Mouse (Mus musculus): ENCODE data around the gene Klk6.

Klk6 gene

DNA sequence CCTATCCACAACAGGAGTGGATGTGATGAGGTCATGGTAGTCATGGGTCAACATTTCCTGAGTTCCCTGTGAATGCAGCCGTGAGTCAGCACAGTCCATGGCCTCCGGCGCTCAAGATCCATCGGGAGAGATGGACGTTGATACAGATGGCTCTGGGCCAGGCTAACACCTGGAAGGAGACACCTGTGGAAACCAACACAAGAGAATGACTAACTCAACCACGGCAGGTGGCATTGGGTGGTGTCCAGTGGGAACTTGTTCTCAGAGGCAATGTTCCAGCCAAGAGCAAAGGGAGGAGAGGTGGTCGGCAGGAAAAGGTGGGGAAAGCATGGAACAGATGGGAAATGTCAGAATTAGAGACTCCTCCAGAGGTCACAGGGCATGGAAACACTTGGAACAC, 2.7 kb upstream of the Klk6 start:
- DNase-seq (ENCODE audit: low read depth, low spot score): no peak

DNA sequence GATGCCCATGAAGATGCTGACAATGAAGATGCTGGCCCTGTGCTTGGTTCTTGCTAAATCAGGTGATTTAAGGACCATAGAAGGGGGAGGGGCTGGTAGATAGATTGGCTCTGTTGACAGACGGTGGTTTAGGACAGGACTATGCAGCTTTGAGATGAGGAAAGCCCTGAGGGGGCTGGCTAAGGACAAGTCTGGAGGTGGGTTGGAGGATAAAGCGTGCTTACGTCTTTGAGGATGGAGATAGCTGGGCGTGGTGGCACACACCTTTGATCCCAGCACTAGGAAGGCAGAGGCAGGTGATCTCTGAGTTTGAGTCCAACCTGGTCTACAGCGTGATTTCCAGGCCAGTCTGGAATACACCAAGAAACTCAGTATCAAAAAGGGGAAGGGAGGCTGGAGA, 1.8 kb downstream of the Klk6 start:
- DNase-seq (ENCODE audit: low read depth, low spot score): no peak

DNA sequence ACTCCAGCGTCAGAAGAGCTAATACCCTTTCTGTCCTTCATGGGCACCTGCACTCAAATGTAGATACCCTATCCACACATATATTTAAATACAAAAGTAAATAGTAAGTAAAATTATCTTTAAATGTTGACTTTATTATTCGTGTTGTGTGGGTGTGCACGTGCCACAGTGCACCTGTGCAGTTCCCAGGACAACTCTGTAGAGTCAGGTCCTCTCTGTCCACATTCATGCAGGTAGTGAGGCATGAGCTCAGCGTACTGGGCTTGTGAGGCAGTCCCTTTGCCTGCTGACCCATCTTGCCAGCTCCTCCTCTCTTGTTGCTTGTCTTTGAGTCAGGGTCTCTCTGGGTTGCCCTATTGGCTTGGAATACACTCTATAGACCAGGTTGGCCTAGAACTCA, 3.4 kb downstream of the Klk6 start:
- no peak for DNase-seq (ENCODE audit: low read depth, low spot score)

DNA sequence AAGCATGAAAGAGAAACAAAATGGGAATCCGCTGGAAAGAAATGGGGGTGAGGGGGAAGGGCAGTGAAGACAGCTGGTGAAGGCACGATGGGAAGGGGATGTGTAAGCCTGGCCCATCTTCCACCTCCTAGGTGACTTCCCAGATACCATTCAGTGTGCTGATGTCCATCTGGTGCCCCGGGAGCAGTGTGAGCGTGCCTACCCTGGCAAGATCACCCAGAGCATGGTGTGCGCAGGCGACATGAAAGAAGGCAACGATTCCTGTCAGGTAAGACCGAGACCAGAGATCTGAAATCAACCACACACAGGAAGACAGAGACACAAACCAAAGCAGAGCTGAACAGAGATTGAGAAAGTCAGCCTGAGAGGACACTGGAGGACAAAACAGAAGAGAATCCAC, 4.7 kb downstream of the Klk6 start:
- no peak for DNase-seq (ENCODE audit: low read depth, low spot score)

DNA sequence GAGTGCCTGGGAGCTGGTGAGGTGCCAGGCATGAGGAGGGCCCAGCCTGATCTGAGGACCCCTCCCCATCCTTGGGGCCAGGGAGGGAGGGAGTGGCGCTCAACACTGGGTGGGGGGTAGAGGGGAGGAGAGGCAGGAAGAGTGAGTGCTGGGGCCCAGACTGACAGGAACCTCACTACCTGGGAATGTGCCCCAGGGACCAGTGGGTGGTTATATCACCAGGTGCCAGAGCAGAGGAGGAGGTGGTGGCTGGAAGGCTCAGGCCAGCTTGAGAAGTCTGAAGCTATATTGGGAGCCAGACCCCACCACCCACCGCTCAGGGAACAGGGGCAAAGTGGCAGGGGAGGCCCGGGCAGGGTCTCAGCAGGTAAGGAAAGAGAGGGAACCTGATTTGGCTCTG, 17.4 kb downstream of the Klk6 start, which contains the start of gene Klk5:
Gene Klk5, plus strand, starts transcription at position 271 of the 400 bp plus-strand sequence.
- DNase-seq (ENCODE audit: low read depth, low spot score): no peak

DNA sequence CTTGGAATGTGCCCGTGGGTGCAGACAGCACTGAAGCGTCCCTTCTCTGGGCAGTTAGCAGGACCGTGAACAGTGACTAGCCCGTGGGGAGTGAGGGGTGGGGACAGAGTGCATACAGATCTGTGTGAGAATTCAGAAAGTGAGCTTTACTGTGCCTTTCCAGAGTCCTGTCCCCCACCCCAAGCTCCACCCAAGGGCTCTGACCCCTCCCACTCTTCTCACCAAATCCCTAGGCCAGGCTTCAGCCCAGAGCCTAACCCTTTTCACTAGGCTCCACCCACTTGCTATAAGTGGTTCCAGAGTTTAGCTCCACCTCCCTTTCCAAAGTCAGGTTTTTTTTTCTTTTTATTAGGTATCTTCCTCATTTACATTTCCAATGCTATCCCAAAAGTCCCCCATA, 19.5 kb downstream of the Klk6 start:
- DNase-seq (ENCODE audit: low read depth, low spot score): no peak

DNA sequence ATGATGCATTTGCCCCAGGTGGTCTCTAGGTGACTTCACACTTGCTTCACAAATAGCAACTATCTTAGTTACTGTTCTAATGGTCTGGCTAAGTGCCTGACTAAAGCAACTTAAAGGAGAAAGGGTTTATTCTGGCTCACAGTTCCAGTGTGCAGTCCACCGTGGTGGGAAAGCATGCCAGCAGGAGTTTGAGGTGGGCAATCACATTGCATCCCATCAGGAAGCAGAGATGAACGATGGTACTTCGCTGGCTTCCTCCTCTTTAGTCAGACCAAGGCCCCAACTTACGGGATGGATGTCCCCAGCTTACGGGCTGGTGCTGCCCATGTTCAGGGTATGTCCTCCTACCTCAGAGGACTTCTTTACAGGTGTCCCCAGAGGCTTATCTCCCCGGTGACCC, 27.3 kb downstream of the Klk6 start:
- DNase-seq (ENCODE audit: low read depth, low spot score): no peak

DNA sequence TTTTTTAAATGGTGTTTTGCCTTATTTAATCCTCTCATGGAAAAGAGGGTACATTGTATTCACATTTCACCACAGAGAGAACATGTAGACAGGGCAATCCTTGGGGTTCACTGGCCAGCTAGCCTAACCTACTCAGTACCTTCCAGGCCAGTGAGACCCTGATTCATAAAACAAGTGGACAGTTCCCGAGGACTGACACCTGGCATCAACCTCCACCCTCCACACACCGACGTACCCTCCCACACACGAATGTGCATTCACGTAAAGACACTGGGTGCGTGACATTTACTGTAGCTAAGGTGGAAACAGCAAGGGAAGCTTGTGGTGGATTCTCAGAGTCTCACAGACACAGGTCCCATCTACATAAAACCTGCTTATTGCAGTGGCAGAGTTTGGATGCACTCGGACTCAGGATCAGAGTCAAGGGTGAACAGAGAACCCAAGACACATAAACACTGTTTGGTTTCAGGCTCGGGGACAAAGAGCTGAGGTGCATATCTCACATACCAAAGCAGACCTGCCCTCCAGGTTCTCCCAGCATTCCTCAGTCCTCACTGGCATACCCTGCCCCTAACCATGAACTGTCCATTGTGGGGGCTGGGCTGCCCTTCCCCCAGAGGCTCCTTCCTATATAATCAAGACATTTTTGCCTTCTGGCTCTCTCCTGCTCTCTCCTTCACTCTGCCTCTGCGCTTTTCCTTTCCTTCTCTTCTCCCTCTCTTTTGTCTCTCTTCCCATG, 30.5 kb downstream of the Klk6 start:
- DNase-seq (ENCODE audit: low read depth, low spot score): no peak

DNA sequence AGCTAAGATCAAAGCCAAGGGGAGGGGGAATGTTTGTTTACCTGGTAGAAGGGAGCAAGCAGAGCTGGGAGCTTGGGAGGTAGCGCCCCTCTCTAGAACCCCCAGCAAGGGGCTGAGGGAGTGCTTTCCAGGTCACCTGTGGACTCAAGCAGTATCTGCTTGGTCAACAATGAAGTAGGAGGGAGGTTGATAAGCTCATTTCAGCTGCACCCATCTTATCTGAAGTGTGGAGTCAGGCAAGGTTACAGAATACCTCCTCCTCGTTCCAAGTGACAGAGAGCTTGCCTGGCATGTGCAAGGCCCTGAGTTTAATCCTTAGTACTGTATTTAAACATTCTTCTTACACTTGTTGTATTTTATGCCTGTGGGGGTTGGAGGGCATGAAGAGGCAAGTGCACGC, 31.4 kb downstream of the Klk6 start:
- DNase-seq (ENCODE audit: low read depth, low spot score): no peak

DNA sequence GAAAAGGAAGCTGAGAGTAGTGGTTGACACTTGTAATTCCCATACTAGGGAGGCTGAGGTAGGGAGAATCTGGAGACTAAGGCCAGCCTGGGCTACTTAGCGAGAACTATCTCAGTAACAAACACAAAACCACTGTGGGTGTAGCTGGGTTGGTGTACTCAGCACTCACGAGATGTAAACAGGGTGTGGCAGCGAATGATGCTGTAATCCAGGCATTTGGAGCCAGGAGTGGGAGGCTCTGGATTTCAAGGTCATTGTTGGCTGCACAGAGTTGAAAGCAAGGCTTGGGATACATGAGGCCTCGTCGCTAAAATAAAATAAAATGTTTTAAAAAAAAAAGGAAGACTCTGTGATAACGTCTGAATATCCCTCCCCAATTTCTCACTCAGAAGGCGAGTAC, 32.0 kb downstream of the Klk6 start:
- DNase-seq (ENCODE audit: low read depth, low spot score): no peak

DNA sequence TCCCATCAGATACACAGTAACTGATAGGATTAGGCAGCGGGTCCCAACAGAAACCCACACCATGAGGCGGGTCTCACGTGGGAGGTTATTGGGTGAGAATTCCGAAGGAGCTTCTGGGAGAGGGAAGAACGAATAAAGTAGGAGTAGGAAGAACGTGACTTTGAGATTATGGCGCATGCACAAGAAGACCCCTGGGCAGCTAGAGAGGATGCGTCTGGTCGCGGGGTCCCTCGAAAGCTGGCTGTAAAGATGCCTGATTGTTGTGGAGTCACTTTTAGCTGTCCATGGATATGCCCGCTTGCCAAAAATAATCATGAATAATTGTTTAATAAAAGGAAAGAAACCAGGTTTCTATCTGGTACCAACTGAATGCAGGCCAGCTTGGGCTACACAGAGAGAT, 33.2 kb downstream of the Klk6 start:
- no peak for DNase-seq (ENCODE audit: low read depth, low spot score)

DNA sequence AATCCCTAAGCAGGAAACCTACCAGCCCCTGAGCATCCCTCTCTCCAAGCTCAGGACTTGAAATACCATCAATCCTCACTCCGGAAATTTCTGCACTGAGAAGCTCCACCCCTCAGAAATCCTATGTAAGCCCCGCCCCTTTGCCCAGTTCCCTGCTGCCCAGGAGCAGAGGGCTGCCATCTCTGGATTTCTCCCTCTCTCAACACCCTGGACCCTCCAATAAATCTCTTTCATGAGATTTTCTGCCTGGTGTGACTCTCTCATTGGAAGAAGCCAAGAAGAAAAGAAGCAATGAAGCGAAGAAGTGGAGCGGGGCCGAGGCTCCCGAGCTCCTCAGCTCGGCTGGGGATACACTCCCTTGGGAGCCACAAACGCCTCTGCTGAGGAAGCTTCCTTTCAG, 36.1 kb downstream of the Klk6 start:
- no peak for DNase-seq (ENCODE audit: low read depth, low spot score)

DNA sequence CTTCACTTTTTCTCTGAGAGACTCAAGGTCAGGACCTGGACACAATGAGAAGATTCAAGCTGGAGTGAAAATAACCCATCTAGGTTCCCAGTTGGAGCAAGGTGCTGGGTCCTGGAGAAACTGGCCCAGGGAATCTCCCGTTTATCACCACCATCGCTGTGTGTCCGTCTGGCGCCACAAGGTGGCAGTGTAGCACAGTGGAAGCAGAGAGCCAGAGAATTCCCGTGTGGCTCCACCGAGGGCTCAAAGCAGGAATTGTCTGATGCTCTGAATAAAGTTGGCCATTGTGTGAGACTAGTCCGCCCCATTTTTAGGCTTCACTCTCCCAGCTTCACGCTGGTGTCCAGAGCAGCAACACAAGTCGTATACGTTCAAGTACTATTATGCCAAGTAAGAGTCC, 48.9 kb downstream of the Klk6 start:
- DNase-seq (ENCODE audit: low read depth, low spot score): no peak

DNA sequence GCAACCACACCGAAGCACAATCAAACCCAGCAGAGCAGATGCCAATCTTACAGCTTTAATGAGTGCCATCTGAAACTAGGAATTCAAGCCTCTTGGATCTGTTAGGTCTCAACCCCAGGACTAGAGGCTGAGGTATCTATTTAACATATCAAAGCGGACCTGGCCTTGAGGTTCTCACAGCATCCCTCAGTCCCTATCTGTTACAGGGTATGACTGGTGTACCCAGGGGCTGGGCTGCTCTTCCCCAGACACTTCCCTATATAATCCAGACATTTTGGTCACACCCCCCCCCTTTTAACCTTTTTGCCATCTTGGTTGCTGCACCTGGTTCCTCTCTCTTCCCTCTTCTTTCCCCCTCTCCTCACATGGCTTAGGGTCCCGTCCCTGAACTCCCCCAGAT, 49.4 kb downstream of the Klk6 start:
- DNase-seq (ENCODE audit: low read depth, low spot score): no peak

DNA sequence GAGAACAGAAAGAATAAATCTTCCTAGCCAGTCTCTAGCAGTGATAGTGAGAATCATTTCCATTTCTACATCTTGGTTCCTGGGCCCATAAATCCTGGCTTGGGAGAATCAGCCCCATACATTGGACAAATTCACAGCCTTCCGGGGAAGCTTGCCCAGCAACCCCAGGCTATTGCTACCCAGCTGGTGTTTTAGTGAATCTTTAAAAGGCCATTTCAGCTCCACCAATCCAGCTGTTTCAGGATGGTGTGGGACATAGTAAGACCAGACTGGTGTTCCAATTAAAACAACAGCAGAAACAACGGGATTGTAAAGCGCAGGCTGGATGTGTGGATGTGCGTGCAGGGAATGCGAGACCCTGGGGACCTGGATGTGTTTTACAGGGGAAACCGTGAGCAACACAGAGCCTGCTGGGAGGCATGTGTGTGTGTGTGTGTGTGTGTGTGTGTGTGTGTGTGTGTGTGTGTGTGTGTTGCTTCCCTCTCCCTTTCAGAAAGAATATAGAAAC, 50.6 kb downstream of the Klk6 start:
- DNase-seq (ENCODE audit: low read depth, low spot score): no peak

DNA sequence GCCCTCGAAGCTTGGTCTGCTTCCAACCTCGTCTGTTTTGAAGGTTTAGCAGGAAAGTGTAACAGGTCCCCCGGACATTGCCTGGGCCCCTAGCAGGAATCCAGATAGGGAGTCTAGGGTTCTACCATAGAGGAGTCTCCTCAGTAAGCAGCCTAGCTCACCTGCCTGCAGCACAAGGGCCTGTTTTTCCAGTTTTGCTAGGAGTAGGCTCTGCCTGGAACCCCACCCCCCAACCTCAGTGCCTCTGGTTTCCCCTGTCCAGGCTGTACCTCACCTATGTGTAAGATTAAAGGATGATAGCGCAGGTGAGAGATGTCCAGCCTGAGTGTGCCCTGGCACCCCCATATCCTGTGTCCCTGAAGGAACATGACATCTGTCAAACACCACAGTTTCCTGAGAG, 52.1 kb downstream of the Klk6 start:
- DNase-seq (ENCODE audit: low read depth, low spot score): no peak

DNA sequence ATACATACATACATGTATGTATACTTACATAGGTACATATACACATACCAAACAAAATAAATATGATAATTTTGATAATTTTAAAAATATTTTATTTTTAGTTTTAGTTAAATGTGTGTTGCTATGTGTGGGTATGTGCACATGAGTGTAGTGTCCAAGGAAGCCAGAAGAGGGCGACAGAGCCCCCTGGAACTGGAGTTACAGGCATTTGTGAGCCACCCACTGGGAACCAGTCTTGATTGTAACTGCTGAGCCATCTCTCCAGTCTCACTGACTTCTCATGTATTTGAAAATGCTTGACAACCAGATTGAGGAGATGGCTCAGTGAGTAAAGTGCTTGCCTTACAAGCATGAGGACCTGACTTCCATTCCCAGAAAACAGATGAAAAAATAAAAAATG, 54.0 kb downstream of the Klk6 start:
- DNase-seq (ENCODE audit: low read depth, low spot score): no peak

DNA sequence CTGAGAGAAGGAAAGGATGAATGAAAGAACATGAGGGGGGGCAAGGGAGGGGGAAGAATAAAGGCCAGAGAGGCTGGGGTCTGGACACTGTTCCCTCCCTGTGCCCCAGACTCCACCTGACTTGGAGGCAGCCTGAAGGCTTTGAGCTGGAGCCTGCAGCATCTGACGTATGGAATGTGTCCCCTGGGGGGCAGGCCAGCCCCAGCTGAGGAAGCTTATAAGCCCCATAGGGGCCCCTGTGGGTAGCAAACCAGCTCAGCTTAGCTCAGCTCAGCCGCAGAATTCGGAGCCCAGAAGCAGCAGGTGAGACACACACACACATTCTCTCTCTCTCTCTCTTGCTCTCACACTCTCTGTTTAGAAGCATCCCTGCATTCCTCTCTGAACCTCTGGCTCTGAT, 56.6 kb downstream of the Klk6 start, which contains the start of gene Klk4:
Gene Klk4, plus strand, starts transcription at position 249 of the 400 bp plus-strand sequence.
- no peak for DNase-seq (ENCODE audit: low read depth, low spot score)
